Mouse (Mus musculus): Measurements from ENCODE around the gene Zfp57. TPM values are rescaled to one million over a fixed set of nuclear protein-coding genes. Genes with fewer than 3 reads are reported as not detected.
A peak's percentile ranks its signal among the peaks of the same experiment; 100 is the strongest.

The Zfp57 gene
- polyA plus RNA-seq, 1 experiment, result 16.5 TPM

DNA sequence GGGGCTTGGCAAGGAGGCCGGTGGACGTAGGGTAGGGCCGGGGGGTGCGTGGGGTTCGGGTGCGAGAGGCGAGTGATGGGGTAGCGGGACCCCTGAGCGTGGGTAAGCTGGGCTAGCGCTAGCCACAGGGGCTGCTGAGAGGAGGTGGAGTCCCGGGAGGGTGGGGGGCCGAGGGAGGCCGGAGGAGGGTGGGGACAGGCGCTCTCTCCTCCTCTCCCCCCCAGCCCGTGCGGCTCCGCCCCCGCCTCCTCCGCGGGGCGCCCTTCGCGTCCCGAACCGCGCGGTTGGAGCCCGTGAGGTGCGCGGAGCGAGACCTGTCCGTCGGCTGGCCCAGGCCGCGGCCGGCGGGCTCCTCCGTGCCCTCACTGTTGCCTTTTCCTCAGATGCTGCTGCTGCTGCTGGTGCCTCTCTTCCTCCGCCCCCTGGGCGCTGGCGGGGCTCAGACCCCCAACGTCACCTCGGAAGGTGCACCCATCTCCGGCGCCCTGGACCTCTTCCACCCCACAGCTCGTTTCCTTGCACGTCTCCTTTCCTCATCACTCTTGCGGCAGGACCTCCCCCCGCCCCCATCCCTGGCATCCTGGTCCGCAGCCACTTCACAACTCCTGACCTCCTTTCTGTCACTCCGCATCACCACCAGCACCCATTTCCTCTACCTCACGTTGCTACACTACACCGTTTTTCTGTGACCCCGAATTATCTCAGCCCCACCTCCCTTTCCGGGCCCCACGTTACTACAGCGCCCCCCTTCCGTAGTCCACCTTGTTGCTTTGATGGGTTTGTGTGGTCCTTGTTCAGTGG, 45.5 kb downstream of the Zfp57 start:
- Histone ChIP-seq H3K27me3 (ENCODE audit: control insufficient read depth, insufficient read depth, low read length) (no peaks in the 10 kb centered on the region; the same call in 1 of the 2 replicates), H3K4me1 (ENCODE audit: control insufficient read depth, insufficient read depth, low read length) (peaks cover 23% of the 10 kb centered on the region), H3K27ac (ENCODE audit: control insufficient read depth, insufficient read depth, low read depth, low read length) (no peak overlapping the region), H3K4me3 (ENCODE audit: control insufficient read depth, low read depth, low read length) (peak overlapping the region; percentile 79), H3K36me3 (ENCODE audit: control insufficient read depth, insufficient read depth, low read length) (no peaks in the 10 kb centered on the region)
- no peak for TF ChIP-seq POLR2A (IDR thresholded peaks at IDR 0.05; ENCODE audit: control insufficient read depth, low read depth, low read length)
- TF ChIP-seq CTCF (IDR thresholded peaks at IDR 0.05; ENCODE audit: control insufficient read depth, insufficient read depth, insufficient replicate concordance, low read depth, low read length), result no peak

DNA sequence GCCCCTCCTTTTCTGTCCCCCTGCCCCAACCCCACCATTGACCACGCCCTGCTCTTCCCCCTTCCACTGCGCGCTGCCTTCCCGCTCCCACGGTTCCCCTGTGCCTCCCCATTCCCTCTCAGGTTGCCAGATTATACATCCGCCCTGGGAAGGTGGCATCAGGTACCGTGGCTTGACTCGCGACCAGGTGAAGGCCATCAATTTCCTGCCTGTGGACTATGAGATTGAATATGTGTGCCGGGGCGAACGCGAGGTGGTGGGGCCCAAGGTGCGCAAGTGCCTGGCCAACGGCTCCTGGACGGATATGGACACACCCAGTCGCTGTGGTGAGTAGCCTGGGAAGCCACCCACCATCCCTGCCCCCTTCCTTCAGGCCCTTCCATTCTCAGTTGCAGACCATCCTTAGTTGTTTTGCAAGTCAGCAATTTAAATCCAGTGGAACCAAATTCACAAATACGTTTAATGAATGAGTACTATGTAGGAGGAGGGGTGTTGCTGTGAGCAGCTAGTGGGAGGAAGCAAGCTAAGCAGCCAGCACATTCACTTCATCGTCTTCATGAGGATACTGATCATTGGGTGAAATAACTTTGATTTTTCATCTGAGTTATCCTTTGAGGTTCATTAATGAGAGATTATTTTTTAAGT, 46.5 kb downstream of the Zfp57 start:
- Histone ChIP-seq H3K36me3 (ENCODE audit: control insufficient read depth, insufficient read depth, low read length) (no peaks in the 10 kb centered on the region), H3K27me3 (ENCODE audit: control insufficient read depth, insufficient read depth, low read length) (no peaks in the 10 kb centered on the region; the same call in 1 of the 2 replicates), H3K27ac (ENCODE audit: control insufficient read depth, insufficient read depth, low read depth, low read length) (no peak overlapping the region), H3K4me1 (ENCODE audit: control insufficient read depth, insufficient read depth, low read length) (peaks cover 23% of the 10 kb centered on the region), H3K4me3 (ENCODE audit: control insufficient read depth, low read depth, low read length) (no peak overlapping the region)
- TF ChIP-seq POLR2A (IDR thresholded peaks at IDR 0.05; ENCODE audit: control insufficient read depth, low read depth, low read length) (no peak), CTCF (IDR thresholded peaks at IDR 0.05; ENCODE audit: control insufficient read depth, insufficient read depth, insufficient replicate concordance, low read depth, low read length) (no peak)

- Histone ChIP-seq H3K4me1 (ENCODE audit: control insufficient read depth, insufficient read depth, low read length) (peaks cover 23% of the 10 kb centered on the region), H3K27ac (ENCODE audit: control insufficient read depth, insufficient read depth, low read depth, low read length) (no peak overlapping the region), H3K36me3 (ENCODE audit: control insufficient read depth, insufficient read depth, low read length) (no peaks in the 10 kb centered on the region), H3K27me3 (ENCODE audit: control insufficient read depth, insufficient read depth, low read length) (no peaks in the 10 kb centered on the region; the same call in 1 of the 2 replicates), H3K4me3 (ENCODE audit: control insufficient read depth, low read depth, low read length) (no peak overlapping the region)
- TF ChIP-seq CTCF (IDR thresholded peaks at IDR 0.05; ENCODE audit: control insufficient read depth, insufficient read depth, insufficient replicate concordance, low read depth, low read length) (no peak), POLR2A (IDR thresholded peaks at IDR 0.05; ENCODE audit: control insufficient read depth, low read depth, low read length) (no peak)
Measured at GRCm38 (mm10) chr17:37047981-37048380, 47.0 kb downstream of the Zfp57 start.

DNA sequence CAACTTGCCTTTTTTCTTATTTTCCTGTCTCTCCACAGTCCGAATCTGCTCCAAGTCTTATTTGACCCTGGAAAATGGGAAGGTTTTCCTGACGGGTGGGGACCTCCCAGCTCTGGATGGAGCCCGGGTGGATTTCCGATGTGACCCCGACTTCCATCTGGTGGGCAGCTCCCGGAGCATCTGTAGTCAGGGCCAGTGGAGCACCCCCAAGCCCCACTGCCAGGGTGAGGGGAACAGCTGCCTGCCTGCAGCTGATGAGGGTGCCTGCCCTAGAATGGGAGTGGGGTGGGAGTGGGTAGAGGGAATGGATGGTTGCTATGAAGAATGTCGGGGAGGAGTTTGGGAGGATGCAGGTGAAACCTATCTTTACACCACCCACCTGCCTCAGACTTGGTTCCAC, 47.4 kb downstream of the Zfp57 start:
- TF ChIP-seq POLR2A (IDR thresholded peaks at IDR 0.05; ENCODE audit: control insufficient read depth, low read depth, low read length) (no peak), CTCF (IDR thresholded peaks at IDR 0.05; ENCODE audit: control insufficient read depth, insufficient read depth, insufficient replicate concordance, low read depth, low read length) (no peak)
- H3K36me3 ChIP-seq (ENCODE audit: control insufficient read depth, insufficient read depth, low read length), result no peaks in the 10 kb centered on the region
- H3K4me3 ChIP-seq (ENCODE audit: control insufficient read depth, low read depth, low read length), result no peak overlapping the region

GRCm38 (mm10) chr17:37049570-37050310, 48.8 kb downstream of the Zfp57 start:
- H3K27me3 ChIP-seq (ENCODE audit: control insufficient read depth, insufficient read depth, low read length), result no peaks in the 10 kb centered on the region; the same call in 1 of the 2 replicates
- no peaks in the 10 kb centered on the region for H3K36me3 ChIP-seq (ENCODE audit: control insufficient read depth, insufficient read depth, low read length)
- peaks cover 23% of the 10 kb centered on the region for H3K4me1 ChIP-seq (ENCODE audit: control insufficient read depth, insufficient read depth, low read length)
- peak; percentile 33; the same call in 1 of the 2 replicates for TF ChIP-seq CTCF (IDR thresholded peaks at IDR 0.05; ENCODE audit: control insufficient read depth, insufficient read depth, insufficient replicate concordance, low read depth, low read length)
- TF ChIP-seq POLR2A (IDR thresholded peaks at IDR 0.05; ENCODE audit: control insufficient read depth, low read depth, low read length), result no peak
- H3K27ac ChIP-seq (ENCODE audit: control insufficient read depth, insufficient read depth, low read depth, low read length), result no peak overlapping the region
- peak overlapping the region; percentile 75 for H3K4me3 ChIP-seq (ENCODE audit: control insufficient read depth, low read depth, low read length)

More for the DNA sequence above, 47.4 kb downstream of the Zfp57 start:
- H3K4me1 ChIP-seq (ENCODE audit: control insufficient read depth, insufficient read depth, low read length), result peaks cover 23% of the 10 kb centered on the region
- no peaks in the 10 kb centered on the region; the same call in 1 of the 2 replicates for H3K27me3 ChIP-seq (ENCODE audit: control insufficient read depth, insufficient read depth, low read length)
- no peak overlapping the region for H3K27ac ChIP-seq (ENCODE audit: control insufficient read depth, insufficient read depth, low read depth, low read length)

DNA sequence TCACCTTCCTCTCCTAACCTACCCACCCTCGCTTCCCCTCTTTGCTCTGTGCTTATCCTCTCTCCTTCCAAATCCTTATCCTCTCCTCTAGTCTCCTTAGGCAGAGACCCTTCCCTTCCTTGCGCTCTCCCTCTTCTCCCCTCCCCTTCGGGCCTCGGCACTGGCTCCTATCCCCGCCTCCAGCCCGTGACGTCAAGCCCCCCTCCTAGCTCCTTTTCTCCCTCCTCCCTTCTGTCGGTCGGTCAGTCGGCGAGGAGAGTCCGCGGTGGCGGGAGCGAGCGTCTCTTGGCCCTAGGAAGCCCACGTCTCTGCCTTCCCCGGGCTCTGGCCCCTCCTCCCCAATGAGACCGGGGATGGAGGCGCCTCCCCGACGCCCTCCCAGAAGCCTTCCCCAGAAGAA, 49.4 kb downstream of the Zfp57 start:
- H3K4me1 ChIP-seq (ENCODE audit: control insufficient read depth, insufficient read depth, low read length), result peaks cover 23% of the 10 kb centered on the region
- H3K4me3 ChIP-seq (ENCODE audit: control insufficient read depth, low read depth, low read length), result peak overlapping the region; percentile 75
- no peaks in the 10 kb centered on the region; the same call in 1 of the 2 replicates for H3K27me3 ChIP-seq (ENCODE audit: control insufficient read depth, insufficient read depth, low read length)
- no peak overlapping the region for H3K27ac ChIP-seq (ENCODE audit: control insufficient read depth, insufficient read depth, low read depth, low read length)
- TF ChIP-seq CTCF (IDR thresholded peaks at IDR 0.05; ENCODE audit: control insufficient read depth, insufficient read depth, insufficient replicate concordance, low read depth, low read length) (no peak), POLR2A (IDR thresholded peaks at IDR 0.05; ENCODE audit: control insufficient read depth, low read depth, low read length) (peak; percentile 55; the same call in 1 of the 2 replicates)
- H3K36me3 ChIP-seq (ENCODE audit: control insufficient read depth, insufficient read depth, low read length), result no peaks in the 10 kb centered on the region
